Mouse (Mus musculus) spleen, adult 2 months (tissue): ENCODE data around the gene Gprc5c.

Source experiments
- CTCF ChIP-seq: fragments of 200-500 bp; IDR thresholded peaks from 2 replicates; pipeline ENCODE4 v1.5.1; 2011; ENCODE audit warnings: mild to moderate bottlenecking, inconsistent platforms; ENCODE audit not compliant: insufficient read depth, insufficient read length, insufficient replicate concordance; ENCODE audit errors: extremely low read depth
- POLR2A ChIP-seq: fragments of 200-500 bp; IDR thresholded peaks from 2 replicates; pipeline ENCODE4 v1.6.1; 2011; ENCODE audit warnings: low read depth, low read length, inconsistent platforms

DNA sequence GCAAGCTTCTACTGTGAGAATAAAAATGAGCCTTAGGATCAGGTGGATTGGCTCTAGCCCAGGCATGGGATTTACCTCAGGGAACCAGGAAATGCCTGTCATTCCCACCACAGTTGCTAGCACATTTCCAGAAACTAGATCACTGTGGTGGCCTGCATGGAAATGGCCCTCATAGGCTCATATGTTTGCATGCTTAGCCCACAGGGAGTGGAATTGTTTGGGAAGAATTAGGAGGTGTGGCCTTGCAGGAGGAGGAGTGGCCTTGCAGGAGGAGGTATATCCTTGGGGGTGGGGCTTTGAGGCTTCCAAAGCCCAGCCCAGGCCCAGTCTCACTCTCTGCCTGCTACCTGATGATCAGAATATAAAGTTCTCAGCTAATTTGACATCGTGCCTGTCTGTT, 49.0 kb upstream of the Gprc5c start:
- TF ChIP-seq CTCF: no peak
- no peak for TF ChIP-seq POLR2A
